Mouse (Mus musculus): ENCODE measurements at regions not wholly inside any gene's neighbourhood (a gene's known extent, or its start where the extent isn't known, plus 50 kb on each side); places are given as distances from the start of the nearest gene placed in this dataset.

DNA sequence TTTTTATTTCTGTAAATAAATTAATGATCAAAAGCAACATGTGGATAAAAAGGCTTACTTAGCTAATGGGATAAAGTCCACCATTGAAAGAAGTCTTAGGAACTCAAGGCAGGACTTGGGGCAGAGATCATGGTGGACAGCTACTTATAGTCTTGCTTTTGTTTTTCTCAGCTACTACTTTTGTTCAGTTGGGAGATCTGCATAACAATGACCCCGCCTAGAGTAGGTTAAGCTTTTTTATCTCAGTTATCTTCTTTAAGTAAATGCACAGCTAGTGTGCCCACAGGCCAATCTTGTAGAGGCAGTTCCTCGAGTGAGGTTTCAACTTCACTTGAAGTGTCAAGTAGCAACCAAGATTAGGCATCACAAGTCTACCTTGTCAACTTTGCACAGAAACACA is 201.9 kb upstream of the Hs3st5 start:
- in situ Hi-C loops (cut with MboI, MseI), result no loop called here

DNA sequence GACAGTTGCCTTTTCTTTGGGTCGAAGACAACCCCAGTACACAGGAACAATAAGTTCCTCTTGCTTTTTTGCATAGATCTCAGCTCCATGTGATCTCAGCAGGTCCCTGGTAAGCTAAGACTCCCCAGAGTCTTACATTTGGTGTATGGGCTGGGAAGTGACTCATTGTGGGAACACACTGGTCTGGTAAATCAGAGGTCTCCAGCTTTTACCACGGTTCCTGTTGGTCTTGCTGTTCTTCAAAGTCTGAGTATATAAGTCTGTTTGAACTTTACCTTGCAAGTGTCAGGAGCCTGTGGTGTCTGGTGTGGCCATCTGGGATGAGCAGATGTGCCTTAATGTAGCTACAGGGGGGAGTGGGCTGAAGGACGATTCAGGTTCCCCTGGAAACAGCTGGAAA is 188.7 kb upstream of the Hs3st5 start:
- in situ Hi-C loops (cut with MboI, MseI), result loop anchor here (10.0 kb wide), 1 partner anchor 1253 kb away; no protein-coding TSS in a partner anchor

Data from T-helper 2 cell (primary cell).